Mouse (Mus musculus) CH12.LX (cell line): ENCODE results near the gene Clnk. TPM values are rescaled to one million over a fixed set of nuclear protein-coding genes. Genes with fewer than 3 reads are reported as not detected.

Experiments
- DNase-seq: peaks from one replicate; pipeline ENCODE4 v3.0.0-alpha.2; 2013; ENCODE audit errors: extremely low read depth
- H3K27ac ChIP-seq: 2 replicates; pipeline ENCODE4 v1.5.1; 2012; ENCODE audit warnings: low read depth, mild to moderate bottlenecking, control low read depth, moderate library complexity; ENCODE audit not compliant: insufficient read depth
- H3K27me3 ChIP-seq: replicated peaks from 2 replicates; pipeline ENCODE3; 2012; ENCODE audit warnings: inconsistent platforms
- H3K36me3 ChIP-seq, 2 experiments: replicated peaks in 1 of 2; 2 replicates each; pipeline versions ENCODE3 to v1.6.1; 2012; ENCODE audit warnings: inconsistent platforms in 1 of 2, low read length in 1 of 2, mild to moderate bottlenecking in 1 of 2, mixed read lengths in 1 of 2, moderate library complexity in 1 of 2; ENCODE audit not compliant: control insufficient read depth in 1 of 2, insufficient read depth in 1 of 2
- H3K4me1 ChIP-seq, 2 experiments: 2 replicates each; pipeline ENCODE4 v1.6.1; 2012; ENCODE audit warnings: inconsistent platforms in 1 of 2, moderate library complexity in 1 of 2; ENCODE audit not compliant: insufficient read depth in 2 of 2, control insufficient read depth in 1 of 2
- H3K4me2 ChIP-seq: 2 replicates; pipeline ENCODE4 v1.6.1; 2012; ENCODE audit warnings: low read depth, mild to moderate bottlenecking, control low read depth; ENCODE audit not compliant: poor library complexity, insufficient read depth, severe bottlenecking
- H3K4me3 ChIP-seq, 3 experiments: fragments of 150-350 bp in 1 of 3; sonication (generic) in 1 of 3; replicated peaks in 1 of 3; 2 replicates each; pipeline versions ENCODE3 to v1.5.1; 2011 to 2012; ENCODE audit warnings: low read depth in 2 of 3, low read length in 2 of 3, mild to moderate bottlenecking in 2 of 3, moderate library complexity in 2 of 3, control low read depth in 1 of 3, improper control_type of control experiment in 1 of 3, inconsistent platforms in 1 of 3, mixed read lengths in 1 of 3; ENCODE audit not compliant: poor library complexity in 1 of 3
- H3K79me2 ChIP-seq: replicated peaks from 2 replicates; pipeline ENCODE4 v1.6.1; 2012; ENCODE audit warnings: mild to moderate bottlenecking, moderate library complexity; ENCODE audit not compliant: control insufficient read depth, poor library complexity, insufficient read depth, severe bottlenecking; ENCODE audit errors: extremely low read depth
- H3K9ac ChIP-seq: 2 replicates; pipeline ENCODE4 v1.6.1; 2012; ENCODE audit warnings: low read depth, mild to moderate bottlenecking, control low read depth, moderate library complexity; ENCODE audit not compliant: insufficient read depth
- H3K9me3 ChIP-seq: replicated peaks from 2 replicates; pipeline ENCODE3; 2012; ENCODE audit warnings: low read length, inconsistent platforms, mixed read lengths
- BHLHE40 ChIP-seq: IDR thresholded peaks from 2 replicates; pipeline ENCODE4 v1.6.1; 2011; ENCODE audit warnings: mild to moderate bottlenecking, low read depth, low read length, improper control_type of control experiment
- CHD1 ChIP-seq: IDR thresholded peaks from 2 replicates; pipeline ENCODE4 v1.6.1; 2012; ENCODE audit warnings: low read depth, low read length, improper control_type of control experiment, inconsistent platforms
- CHD2 ChIP-seq: IDR thresholded peaks from 2 replicates; pipeline ENCODE4 v1.6.1; 2011; ENCODE audit warnings: low read length, improper control_type of control experiment
- CTCF ChIP-seq, 2 experiments: IDR thresholded peaks in 1 of 2; conservative IDR thresholded peaks in 1 of 2; 2 replicates each; pipeline ENCODE4 v1.5.1; 2011 to 2012; ENCODE audit warnings: low read depth in 2 of 2, low read length in 2 of 2, improper control_type of control experiment in 1 of 2, inconsistent platforms in 1 of 2, mild to moderate bottlenecking in 1 of 2, moderate library complexity in 1 of 2
- E2F4 ChIP-seq: IDR thresholded peaks from 2 replicates; pipeline ENCODE4 v1.6.1; 2011; ENCODE audit warnings: low read depth, low read length, improper control_type of control experiment; ENCODE audit not compliant: insufficient replicate concordance
- ELF1 ChIP-seq: IDR thresholded peaks from 2 replicates; pipeline ENCODE4 v1.6.1; 2014; ENCODE audit warnings: low read depth, mild to moderate bottlenecking, inconsistent platforms, low read length, improper control_type of control experiment
- EP300 ChIP-seq: IDR thresholded peaks from 2 replicates; pipeline ENCODE4 v1.6.1; 2011; ENCODE audit warnings: low read length, improper control_type of control experiment
- ETS1 ChIP-seq: conservative IDR thresholded peaks from 2 replicates; pipeline ENCODE4 v1.6.1; 2012; ENCODE audit warnings: low read depth, mild to moderate bottlenecking, inconsistent platforms, low read length, improper control_type of control experiment, moderate library complexity
- GABPA ChIP-seq: IDR thresholded peaks from 2 replicates; pipeline ENCODE4 v1.6.1; 2012; ENCODE audit warnings: low read depth, low read length, improper control_type of control experiment, inconsistent platforms; ENCODE audit not compliant: insufficient replicate concordance
- HCFC1 ChIP-seq: IDR thresholded peaks from 2 replicates; pipeline ENCODE4 v1.6.1; 2012; ENCODE audit warnings: low read depth, mild to moderate bottlenecking, inconsistent platforms, low read length, improper control_type of control experiment
- JUND ChIP-seq: conservative IDR thresholded peaks from 2 replicates; pipeline ENCODE4 v1.6.1; 2011; ENCODE audit warnings: low read depth, low read length, improper control_type of control experiment
- KAT2A ChIP-seq: IDR thresholded peaks from 2 replicates; pipeline ENCODE4 v1.6.1; 2012; ENCODE audit warnings: low read length, improper control_type of control experiment, inconsistent platforms; ENCODE audit not compliant: insufficient replicate concordance
- MAX ChIP-seq: IDR thresholded peaks from 2 replicates; pipeline ENCODE4 v1.6.1; 2011; ENCODE audit warnings: low read length, improper control_type of control experiment
- MAZ ChIP-seq: IDR thresholded peaks from 2 replicates; pipeline ENCODE4 v1.6.1; 2012; ENCODE audit warnings: low read depth, mild to moderate bottlenecking, inconsistent platforms, low read length, improper control_type of control experiment, moderate library complexity
- MEF2A ChIP-seq: IDR thresholded peaks from 2 replicates; pipeline ENCODE4 v1.6.1; 2014; ENCODE audit warnings: low read depth, mild to moderate bottlenecking, inconsistent platforms, low read length, improper control_type of control experiment, borderline replicate concordance
- MXI1 ChIP-seq: IDR thresholded peaks from 2 replicates; pipeline ENCODE4 v1.6.1; 2011; ENCODE audit warnings: mild to moderate bottlenecking, low read depth, low read length, improper control_type of control experiment
- NELFE ChIP-seq: IDR thresholded peaks from 2 replicates; pipeline ENCODE4 v1.6.1; 2011; ENCODE audit warnings: low read depth, low read length, improper control_type of control experiment
- PAX5 ChIP-seq: IDR thresholded peaks from 2 replicates; pipeline ENCODE4 v1.6.1; 2012; ENCODE audit warnings: low read length, inconsistent platforms, mixed read lengths
- POLR2A ChIP-seq: IDR thresholded peaks from 2 replicates; pipeline ENCODE4 v1.6.1; 2011; ENCODE audit warnings: low read depth, mild to moderate bottlenecking, improper control_type of control experiment, low read length
- POLR2AphosphoS2 ChIP-seq: IDR thresholded peaks from 2 replicates; pipeline ENCODE4 v1.6.1; 2011; ENCODE audit warnings: low read depth, low read length, improper control_type of control experiment
- TBP ChIP-seq: conservative IDR thresholded peaks from 2 replicates; pipeline ENCODE4 v1.6.1; 2011; ENCODE audit warnings: low read depth, low read length, improper control_type of control experiment
- TCF12 ChIP-seq: IDR thresholded peaks from 2 replicates; pipeline ENCODE4 v1.6.1; 2014; ENCODE audit warnings: low read depth, mild to moderate bottlenecking, inconsistent platforms, low read length, improper control_type of control experiment
- ZKSCAN1 ChIP-seq: IDR thresholded peaks from 2 replicates; pipeline ENCODE4 v1.6.1; 2012; ENCODE audit warnings: low read depth, inconsistent platforms, low read length, improper control_type of control experiment, borderline replicate concordance
- ZMIZ1 ChIP-seq: IDR thresholded peaks from 2 replicates; pipeline ENCODE4 v1.6.1; 2012; ENCODE audit warnings: low read depth, mild to moderate bottlenecking, inconsistent platforms, low read length, improper control_type of control experiment
- dilution Hi-C: fragments of 300-500 bp; cut with MboI; formaldehyde crosslinking; loops from 2 replicates; pipeline ENCODE4 v1.14.3; 2020; ENCODE audit warnings: low sequenced_read_pairs; ENCODE audit not compliant: extremely low pct_unique_long_range_greater_than_20kb, extremely low pct_ligation_motif_present
- in situ Hi-C: fragments of 300-500 bp; cut with MboI; formaldehyde crosslinking; loops from 3 replicates; pipeline ENCODE4 v1.14.3; 2019; ENCODE audit warnings: low sequenced_read_pairs, low pct_ligation_motif_present, low pct_unique_long_range_greater_than_20kb, mixed read lengths
- polyA plus RNA-seq: library from polyadenylated mRNA; unstranded; fragments of >175 nt; gene quantifications from 2 replicates; pipeline ENCODE4 v1.2.1, GENCODE M21; 2012; ENCODE audit warnings: low read depth; ENCODE audit not compliant: insufficient read length
- total RNA-seq, 2 experiments: library from RNA; depleted of rRNA; stranded (reverse); fragments of 300-350 nt in 1 of 2; fragments of >200 nt in 1 of 2; gene quantifications; 2 replicates each; pipeline ENCODE4 v1.2.3; 2012 to 2014

Clnk gene
- total and polyA plus RNA-seq, 3 experiments, result not detected

DNA sequence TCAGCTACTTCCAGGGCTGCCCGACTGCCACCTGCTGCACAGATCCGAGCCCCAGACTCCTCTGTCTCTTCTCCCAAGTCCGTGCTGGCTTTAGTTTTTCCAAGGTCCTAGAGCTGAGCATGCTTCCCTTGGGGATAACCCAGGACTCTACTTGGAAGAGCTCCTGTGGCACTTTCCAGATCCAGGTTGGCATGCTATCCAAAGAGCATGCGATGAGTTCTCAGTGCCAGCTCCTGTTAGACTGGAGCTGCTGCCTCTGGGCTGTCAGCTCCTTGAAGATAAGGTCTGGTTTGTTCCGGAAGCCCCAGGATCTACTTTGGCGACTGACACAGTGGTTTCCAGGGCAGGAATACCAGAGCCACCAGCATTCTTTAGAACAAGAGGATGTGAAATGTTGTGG, 187.4 kb downstream of the Clnk start:
- H3K4me3 ChIP-seq, result no peak overlapping the region
- no peak overlapping the region for H3K27ac ChIP-seq
- H3K79me2 ChIP-seq, result no peaks in the 10 kb centered on the region
- dilution Hi-C loops, result no loop called here
- no peak for DNase-seq
- H3K27me3 ChIP-seq, result no peaks in the 10 kb centered on the region
- H3K9me3 ChIP-seq, result no peaks in the 10 kb centered on the region
- H3K4me2 ChIP-seq, result no peak overlapping the region
- H3K36me3 ChIP-seq, result no peaks in the 10 kb centered on the region
- TF ChIP-seq E2F4 (no peak), BHLHE40 (no peak), TCF12 (no peak), ELF1 (no peak)
- TF ChIP-seq, all 38 proteins: peak for 0
- Histone ChIP-seq H3K4me1 (peaks cover 0 to 4% of the 10 kb centered on the region in 2 experiments; a peak in 1 of 4 replicates), H3K9ac (no peak overlapping the region)
- in situ Hi-C loops, result no loop called here

DNA sequence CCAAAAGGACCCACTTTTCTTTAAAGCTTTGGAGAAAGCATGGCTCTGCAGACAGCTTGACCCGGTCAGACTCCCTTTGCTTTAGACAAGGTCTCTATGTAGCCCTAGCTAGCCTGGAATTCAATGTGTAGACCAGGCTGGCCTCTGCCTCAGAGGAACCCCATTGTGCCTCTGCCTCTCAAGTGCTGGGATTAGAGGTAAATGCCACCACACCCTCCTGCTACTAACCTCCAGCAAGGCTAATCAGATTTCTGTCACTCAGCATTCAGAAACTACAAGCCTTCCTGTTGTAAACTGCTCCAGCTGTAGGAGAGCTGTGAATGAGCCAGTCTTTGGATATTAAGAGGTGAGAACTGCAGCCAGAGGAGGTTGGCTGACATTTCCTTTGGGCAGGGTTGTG, 188.9 kb downstream of the Clnk start:
- in situ Hi-C loops (no loop called here), dilution Hi-C loops (no loop called here)
- DNase-seq, result no peak

DNA sequence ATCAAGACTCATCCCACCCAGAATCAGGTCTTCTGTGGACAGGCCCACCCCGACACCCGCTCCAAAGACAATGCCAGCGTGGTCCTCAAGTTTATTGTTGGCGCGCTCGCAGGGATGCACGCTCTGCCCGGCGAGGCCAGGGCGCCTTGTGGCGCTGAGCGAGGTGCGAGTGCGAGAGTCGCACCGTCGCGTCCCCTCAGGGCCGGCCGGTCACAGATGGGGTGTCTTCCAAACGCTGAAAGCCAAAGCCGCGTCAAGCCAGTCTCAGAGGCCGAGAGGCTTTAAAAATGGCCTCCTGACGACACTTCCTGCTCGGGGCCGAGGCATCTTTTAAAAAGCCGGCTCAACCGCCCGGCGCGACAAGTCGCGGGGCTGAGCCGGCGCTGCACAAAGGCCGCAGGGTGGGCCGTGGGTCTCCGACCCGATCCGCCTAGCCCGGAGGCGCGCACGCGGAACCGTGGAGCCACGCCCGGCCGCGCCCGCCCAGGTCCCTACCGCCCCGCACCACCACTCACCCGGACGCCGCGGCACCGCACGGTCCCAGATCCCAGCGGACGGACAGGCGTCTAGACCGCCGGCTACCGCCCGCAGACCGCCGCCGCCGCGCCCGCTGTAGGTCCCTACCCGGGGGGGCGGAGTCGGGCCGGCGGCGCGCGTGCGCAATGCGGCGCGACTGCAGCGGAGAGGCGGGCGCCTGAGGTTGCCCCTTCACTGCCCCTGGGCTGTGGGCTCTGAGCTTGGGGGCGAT, 192.3 kb downstream of the Clnk start, which contains the start of gene Zfp518b:
Gene Zfp518b, minus strand, starts transcription at position 663 of the 748 bp plus-strand sequence.
- TF ChIP-seq MAX, result no peak
- TF ChIP-seq CHD2, result no peak
- TF ChIP-seq POLR2A, result no peak
- TF ChIP-seq TBP, result no peak
- TF ChIP-seq MEF2A, result no peak
- no peak for TF ChIP-seq POLR2AphosphoS2
- no peak for TF ChIP-seq MXI1
- TF ChIP-seq, all 38 proteins: peak for 0
- no peak within 1 kb of the TSS for H3K9ac ChIP-seq
- no peaks in the 10 kb centered on the region for H3K36me3 ChIP-seq
- no peaks in the 10 kb centered on the region for H3K79me2 ChIP-seq
- H3K4me2 ChIP-seq, result no peak within 1 kb of the TSS
- in situ Hi-C loops (no loop called here), dilution Hi-C loops (no loop called here)
- H3K27me3 ChIP-seq, result no peaks in the 10 kb centered on the region
- no peaks in the 10 kb centered on the region for H3K9me3 ChIP-seq
- no peaks in the 10 kb centered on the region for H3K4me1 ChIP-seq
- H3K4me3 ChIP-seq, result no peak within 1 kb of the TSS
- no peak for DNase-seq
- H3K27ac ChIP-seq, result no peak within 1 kb of the TSS

More for the DNA sequence above, 188.9 kb downstream of the Clnk start:
- no peaks in the 10 kb centered on the region for H3K79me2 ChIP-seq
- H3K27ac ChIP-seq, result no peak overlapping the region
- H3K36me3 ChIP-seq, result no peaks in the 10 kb centered on the region
- H3K27me3 ChIP-seq, result no peaks in the 10 kb centered on the region
- H3K4me3 ChIP-seq, result no peak overlapping the region
- no peak overlapping the region for H3K9ac ChIP-seq
- no peaks in the 10 kb centered on the region for H3K9me3 ChIP-seq
- TF ChIP-seq KAT2A (no peak), CHD1 (no peak), PAX5 (no peak), ETS1 (no peak), GABPA (no peak), CHD2 (no peak), JUND (no peak), MEF2A (no peak), ELF1 (no peak), NELFE (no peak), ZMIZ1 (no peak), EP300 (no peak), POLR2A (no peak), ZKSCAN1 (no peak), CTCF (conservative IDR thresholded peaks at IDR 0.05 in 1 of 2, IDR thresholded peaks at IDR 0.05 in 1 of 2; ENCODE audit: low read depth in 2 of 2, low read length in 2 of 2) (no peak), BHLHE40 (no peak), MAZ (no peak), HCFC1 (no peak)
- TF ChIP-seq, all 38 proteins: peak for 0
- Histone ChIP-seq H3K4me2 (no peak overlapping the region), H3K4me1 (peaks cover 0 to 4% of the 10 kb centered on the region in 2 experiments; a peak in 1 of 4 replicates)
